Mouse (Mus musculus): ENCODE measurements around the gene Tox3.

Gene Tox3

DNA sequence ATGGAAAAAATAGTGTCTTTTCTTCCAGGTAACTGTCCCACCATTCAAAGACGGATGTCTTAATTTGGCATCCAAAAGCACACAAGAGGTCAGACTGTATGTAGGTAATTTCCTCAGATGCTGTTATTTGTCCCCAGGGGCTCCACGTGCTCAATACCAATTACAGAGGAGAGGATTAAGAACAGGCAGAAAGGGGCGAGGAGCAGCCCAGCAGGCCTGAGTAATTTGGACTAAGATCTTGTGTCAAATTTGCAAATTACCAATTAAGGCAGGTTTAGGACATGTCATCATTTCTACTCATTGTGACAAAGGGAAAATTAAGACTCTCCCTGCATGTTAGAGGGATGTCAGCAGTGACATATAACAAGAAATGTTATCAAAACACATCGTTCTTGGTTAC, 106.7 kb downstream of the Tox3 start:
- no peak for DNase-seq (ENCODE audit: low spot score)

DNA sequence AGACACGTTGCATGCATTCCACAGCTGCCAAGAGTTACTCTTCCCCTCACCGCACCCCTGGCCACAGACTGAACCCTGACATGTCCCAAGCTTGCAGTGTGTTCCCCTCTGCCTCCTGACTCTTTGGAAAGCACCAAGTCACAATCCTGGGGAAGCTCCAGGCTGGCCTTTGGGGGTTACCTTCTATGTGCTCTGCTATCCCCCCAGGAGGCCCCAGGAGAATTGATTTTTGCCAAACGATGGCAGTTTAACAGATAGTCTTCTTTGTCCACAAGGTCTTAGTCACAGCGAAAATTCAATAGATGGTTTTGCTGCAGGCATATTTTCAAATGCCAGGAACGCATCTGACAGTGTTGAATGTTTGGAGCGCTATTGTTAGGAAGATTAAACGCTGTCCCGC, 115.6 kb downstream of the Tox3 start:
- DNase-seq (ENCODE audit: low spot score) = no peak

DNA sequence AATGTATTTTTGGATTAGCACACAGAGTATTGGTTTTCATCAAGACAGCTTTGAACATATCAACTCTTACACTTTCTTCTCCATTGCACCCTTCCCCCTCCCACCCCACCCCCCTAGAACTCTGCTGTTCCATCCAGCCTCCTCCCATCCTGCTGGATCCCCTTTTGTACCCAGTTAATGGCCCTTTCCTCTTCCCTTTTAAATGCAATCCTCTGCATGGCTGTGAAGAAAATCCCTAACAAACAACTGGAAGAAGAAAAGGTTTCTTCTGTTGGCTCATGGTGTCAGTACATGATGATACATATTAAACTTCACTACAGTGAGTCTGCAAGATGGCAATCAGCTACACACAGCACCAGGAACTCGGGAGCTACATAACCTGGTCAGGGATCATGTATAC, 124.0 kb downstream of the Tox3 start:
- no peak for DNase-seq (ENCODE audit: low spot score)

DNA sequence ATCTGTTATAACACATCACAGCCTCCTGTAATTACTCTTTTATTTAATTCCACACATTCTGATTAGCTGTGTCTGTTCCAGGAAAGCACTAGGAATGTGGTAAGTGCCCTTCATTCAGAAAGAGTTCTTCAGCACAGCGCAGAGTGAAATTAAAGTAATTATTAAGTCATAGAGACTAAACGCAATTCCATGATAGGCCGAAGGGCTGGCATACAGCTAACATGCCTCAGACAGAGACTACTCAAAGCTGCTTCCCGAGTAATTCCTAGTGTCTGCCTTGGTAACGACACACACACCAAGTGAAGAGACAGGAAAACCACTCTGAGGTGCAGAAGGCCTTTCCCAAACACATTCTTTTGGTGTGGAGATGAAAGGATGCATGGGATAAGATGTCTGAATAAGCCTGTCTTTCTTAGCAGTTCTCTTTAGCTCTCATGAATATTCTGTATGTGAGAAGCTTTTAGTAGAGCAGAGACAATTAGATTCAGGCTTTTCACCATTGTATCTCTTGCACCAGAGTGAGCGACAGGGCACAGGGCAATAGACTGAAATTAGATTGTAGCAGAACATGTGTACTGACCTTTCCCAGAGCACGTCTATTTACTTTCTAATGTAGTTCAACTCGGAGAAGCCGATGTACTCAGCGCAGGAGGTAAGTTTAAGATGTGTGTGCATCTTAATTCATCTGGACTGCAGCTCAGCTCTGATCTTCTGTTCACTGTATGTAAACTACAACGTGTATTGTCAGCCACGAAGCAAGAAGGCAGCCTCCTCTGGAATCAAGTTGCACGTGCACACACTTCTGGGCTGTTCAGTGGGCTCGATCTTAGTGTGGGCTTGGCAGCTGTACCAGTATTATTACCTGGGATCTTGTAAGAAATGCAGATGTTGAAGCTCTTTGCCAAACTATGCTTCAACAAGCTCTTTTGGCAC, 138.8 kb downstream of the Tox3 start:
- no peak for DNase-seq (ENCODE audit: low spot score)
